Mouse (Mus musculus) heart, postnatal 10 days (tissue): Measurements from ENCODE around the gene Cntnap2. TPM values are rescaled to one million over a fixed set of nuclear protein-coding genes. Genes with fewer than 3 reads are reported as not detected.

Experiments used
- DNase-seq, 2 experiments: peaks; one replicate each; pipeline ENCODE4 v3.0.0; 2021
- intact Hi-C: fragments of 180-260 bp; cut with DNase I; formaldehyde crosslinking; loops from one replicate; pipeline ENCODE4 v1.15.1; 2025
- total RNA-seq, 2 experiments: library from RNA; stranded (reverse); gene quantifications; 2 replicates each; pipeline ENCODE4 v1.2.3; 2021

The Cntnap2 gene
- total RNA-seq, 2 experiments from 2014 or later, result 0.12 TPM; not detected in 1

DNA sequence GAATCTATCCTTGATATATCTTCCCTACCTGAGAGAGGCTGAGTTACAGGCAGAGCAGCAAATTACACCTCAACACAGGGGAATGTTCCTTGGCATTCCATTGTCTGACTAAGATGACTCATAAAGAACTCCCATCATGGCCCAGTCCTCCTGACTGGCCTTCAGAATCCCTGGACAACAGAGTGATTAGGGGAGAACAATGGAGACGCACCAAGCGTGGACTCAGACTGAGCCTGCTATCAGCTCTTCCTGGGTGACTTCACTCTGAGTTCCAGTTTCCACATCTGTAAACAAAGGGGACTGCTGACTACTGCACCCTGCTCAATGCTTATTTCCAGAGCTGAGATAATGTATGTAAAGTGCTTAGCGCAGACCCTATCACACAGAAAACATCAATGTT is 2269.1 kb downstream of the Cntnap2 start:
- no peak for DNase-seq
- intact Hi-C loops, result no loop called here

DNA sequence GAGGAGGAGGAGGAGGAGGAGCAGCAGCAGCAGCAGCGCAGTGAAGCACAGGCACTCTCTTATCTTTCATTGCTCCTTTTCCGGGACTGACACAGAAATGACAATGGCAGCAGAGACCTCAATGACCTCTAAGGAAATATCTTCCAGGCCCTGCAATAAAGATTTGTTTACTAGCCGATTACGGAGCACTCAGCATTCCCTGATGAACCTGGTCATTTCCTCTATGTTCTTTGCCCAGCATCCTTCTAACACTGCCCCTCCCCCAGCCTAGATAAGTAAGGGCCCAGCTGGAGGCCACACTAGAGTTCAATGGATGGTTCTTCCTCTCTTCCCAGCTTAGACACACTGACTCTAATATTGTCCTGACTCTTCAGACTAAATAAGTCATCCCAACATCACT is 2270.1 kb downstream of the Cntnap2 start:
- DNase-seq, result peak in 1 of 2 experiments; percentile 33
- intact Hi-C loops, result no loop called here

DNA sequence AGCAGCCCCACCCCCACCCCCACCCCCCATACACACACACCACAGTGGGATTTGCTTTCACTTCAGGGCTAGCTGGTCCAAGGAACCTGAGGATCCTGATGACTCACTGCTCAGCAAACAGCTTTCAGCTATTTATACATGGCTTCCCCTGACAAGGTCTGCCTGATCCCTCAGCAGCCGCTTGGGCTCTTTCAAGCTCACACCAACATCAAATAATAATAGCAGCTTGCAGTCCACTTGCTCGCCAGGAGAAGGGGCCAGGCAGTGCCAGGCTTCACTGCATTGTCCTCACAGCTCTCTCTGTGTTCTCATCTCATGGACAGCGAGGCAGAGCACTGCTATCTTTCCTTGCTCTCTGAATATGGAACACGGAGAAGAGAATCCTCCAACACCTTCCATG is 2273.9 kb downstream of the Cntnap2 start:
- intact Hi-C loops, result no loop called here
- DNase-seq, result no peak

DNA sequence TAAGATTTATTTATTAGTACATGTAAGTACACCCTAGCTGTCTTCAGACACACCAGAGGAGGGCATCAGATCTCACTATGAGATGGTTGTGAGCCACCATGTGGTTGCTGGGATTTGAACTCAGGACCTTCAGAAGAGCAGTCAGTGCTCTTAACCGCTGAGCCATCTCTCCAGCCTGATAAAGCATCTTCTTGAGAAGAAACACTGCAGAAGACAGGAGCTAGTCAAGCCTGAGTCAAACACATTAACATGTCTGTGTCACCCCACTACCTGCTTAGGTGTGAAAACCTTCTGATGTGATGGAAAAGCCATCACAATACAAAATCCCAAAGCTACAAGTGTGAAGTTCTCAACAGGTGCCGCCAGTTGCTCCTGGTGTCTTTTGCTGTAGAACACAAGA is 2275.2 kb downstream of the Cntnap2 start:
- intact Hi-C loops, result no loop called here
- DNase-seq, result no peak

DNA sequence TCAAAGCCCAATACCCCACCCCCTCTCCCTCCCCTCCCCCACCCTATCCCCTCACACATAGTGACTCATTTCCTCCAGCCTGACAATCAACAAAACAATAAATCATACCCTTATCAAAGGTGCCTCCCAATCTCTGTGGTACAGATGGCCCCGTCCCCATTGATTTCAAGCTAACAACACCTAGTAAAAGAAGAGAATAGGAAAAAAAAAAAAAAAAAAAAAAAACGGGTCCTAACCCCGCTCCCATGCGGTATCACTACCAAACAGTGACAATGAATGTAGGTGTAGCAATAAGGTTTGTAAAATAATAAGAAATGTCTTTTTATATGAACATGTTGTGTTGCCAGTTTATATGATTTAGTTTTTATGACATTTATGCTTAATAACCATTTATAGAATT is 2278.1 kb downstream of the Cntnap2 start:
- DNase-seq, result no peak
- intact Hi-C loops, result no loop called here

DNA sequence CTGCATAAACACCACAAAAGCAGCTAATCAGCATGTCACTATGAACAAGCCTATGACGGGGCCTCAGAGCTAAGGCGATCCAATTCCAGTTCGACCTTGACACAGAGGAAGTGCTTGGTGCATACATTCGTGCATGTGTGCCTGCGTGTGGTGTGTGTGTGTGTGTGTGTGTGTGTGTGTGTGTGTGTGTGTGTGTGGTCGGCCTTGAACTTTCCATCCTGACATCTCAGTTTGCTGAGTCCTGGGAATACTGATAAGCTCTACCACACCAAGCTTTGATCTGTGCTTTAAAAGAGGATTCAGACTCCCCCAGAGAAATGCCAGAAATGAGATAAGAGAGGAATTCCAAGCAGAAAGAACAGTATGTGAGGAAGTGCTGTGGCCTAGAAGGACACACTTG is 2279.0 kb downstream of the Cntnap2 start:
- no peak for DNase-seq
- intact Hi-C loops, result no loop called here

DNA sequence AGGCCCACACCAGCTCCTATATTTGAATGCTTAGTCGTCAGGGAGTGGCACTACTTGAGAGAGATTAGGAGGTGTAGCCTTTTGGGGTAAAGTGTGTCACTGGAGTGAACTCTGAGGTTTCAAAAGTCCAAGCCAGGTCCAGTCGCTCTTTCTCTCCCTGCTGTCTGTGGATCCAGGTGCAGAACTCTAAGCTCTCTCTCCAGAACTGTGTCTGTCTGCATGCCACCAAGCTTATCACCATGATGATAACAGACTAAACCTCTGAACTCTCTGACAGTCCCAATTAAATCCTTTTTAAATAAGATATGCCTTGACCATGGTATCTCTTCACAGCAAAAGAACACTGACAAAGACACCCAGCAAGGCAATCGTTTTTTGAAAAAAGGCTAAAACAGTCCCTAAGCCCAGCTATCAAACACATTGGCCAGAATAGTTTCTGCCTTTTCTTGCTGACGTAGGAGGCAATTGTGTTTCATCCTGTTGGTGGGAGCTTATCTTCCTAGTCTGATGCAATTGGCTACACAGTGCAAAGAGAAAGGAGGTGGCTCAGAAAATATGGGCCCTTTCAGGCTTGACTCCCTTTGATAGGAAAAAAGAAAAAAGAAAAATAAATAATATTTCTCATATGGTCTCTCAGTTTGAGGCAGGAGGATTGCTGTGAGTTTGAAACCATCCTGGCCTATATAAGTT is 2281.8 kb downstream of the Cntnap2 start:
- no peak for DNase-seq
- intact Hi-C loops, result no loop called here

DNA sequence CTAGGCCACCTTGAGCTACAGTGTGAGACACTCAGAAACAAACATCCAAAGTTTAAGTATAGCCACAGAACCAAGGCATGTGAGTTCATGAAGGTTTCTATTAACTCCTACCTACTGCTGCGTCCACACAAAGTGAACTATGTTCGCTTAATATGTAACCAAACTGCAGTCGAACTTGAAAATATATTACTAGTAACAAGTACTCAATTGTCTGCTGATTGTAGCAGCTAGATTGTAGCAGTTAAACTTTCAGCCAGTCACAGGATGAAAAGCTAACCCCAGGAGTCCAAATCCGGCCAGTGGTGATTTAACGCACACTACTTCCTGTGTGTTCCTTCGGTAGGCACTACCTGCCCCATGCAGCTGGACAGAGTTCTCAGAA is 2282.3 kb downstream of the Cntnap2 start:
- DNase-seq, result no peak
- intact Hi-C loops, result no loop called here

DNA sequence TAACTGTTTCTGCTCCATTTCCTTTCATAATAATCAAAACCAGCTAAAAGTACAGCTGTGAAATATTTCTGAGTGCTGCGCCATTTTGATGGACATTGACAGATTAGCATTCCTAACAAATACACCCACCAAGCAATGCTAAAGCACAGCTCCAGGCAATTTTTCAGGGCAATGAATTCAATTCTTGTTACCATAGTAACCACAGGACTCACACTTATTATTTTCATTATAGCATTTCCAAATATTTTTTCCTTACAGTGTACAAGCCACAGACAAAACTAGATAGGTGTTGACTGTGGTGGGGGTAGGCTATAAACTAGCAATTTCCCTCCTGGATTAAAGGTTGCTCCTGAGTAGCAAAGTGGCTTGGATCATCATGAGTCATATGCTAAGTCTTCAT is 2284.1 kb downstream of the Cntnap2 start:
- intact Hi-C loops, result no loop called here
- DNase-seq, result no peak

DNA sequence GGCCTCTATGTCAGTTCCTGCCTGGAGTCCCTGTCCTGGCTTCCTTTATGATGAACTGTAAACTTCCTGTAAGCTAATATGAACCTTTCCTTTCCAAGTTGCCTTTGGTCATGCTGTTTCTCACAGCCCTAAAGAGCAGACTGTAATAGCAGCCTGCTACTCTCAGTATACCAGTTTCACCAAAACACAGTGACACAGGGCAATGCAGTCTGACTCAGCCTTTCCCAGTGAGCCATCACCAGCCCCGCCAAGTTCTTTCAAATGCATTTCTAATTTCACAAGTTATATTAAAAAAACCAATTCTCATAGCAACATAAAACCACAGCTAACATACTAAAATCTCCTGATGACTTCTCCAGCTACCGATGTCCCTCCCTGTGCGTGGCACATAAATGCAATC is 2285.5 kb downstream of the Cntnap2 start:
- intact Hi-C loops, result no loop called here
- no peak for DNase-seq

DNA sequence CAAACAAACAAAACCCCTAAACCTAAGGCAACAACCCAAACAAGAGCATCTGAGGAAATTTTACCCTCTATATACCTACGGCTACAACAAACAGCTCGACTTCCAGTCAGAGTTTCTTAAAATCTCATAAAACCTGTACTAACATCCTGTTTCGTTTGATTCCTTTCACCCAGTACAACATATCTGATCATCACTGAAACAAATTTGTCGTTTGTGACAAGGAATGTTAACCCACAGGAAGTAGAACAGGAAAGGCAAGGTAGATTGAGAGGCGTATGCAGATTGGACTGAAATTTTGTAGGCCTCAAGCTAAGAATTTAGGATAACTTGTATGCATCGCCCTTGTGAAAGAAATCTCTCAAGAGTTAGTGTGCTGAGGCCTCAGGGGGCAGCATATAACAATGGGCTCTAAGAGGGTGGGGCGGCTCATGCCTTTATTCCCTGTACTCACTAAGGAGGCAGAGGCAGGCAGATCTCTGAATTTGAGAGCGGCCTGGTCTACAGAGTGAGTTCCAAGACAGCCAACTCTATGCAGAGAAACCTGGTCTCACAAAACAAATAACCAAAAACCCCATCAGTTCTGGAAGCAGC is 2291.0 kb downstream of the Cntnap2 start:
- intact Hi-C loops, result no loop called here
- DNase-seq, result no peak
